Mouse (Mus musculus) hindbrain, embryonic 13.5 days (tissue): Measurements from ENCODE around the gene Calcoco1. TPM values are rescaled to one million over a fixed set of nuclear protein-coding genes. Genes with fewer than 3 reads are reported as not detected.

Source experiments
- ATAC-seq: fragments of 200-750 bp; cut with Nextera tagmentation; 2 replicates; pipeline ENCODE4 v1.8.0; 2017; ENCODE audit warnings: moderate TSS enrichment; ENCODE audit not compliant: low FRiP score
- H3K27ac ChIP-seq: fragments of 300-500 bp; sonication (generic); 2 replicates; pipeline ENCODE4 v1.5.1; 2015; ENCODE audit warnings: inconsistent platforms, mild to moderate bottlenecking, moderate library complexity
- H3K27me3 ChIP-seq: fragments of 300-500 bp; sonication (generic); 2 replicates; pipeline ENCODE4 v1.6.1; 2015; ENCODE audit warnings: mild to moderate bottlenecking, inconsistent platforms
- H3K36me3 ChIP-seq: fragments of 300-500 bp; sonication (generic); 2 replicates; pipeline ENCODE4 v1.6.1; 2015; ENCODE audit warnings: mild to moderate bottlenecking, inconsistent platforms
- H3K4me1 ChIP-seq: fragments of 300-500 bp; sonication (generic); replicated peaks from 2 replicates; pipeline ENCODE4 v1.6.1; 2015; ENCODE audit warnings: inconsistent platforms
- H3K4me2 ChIP-seq: fragments of 300-500 bp; sonication (generic); 2 replicates; pipeline ENCODE4 v1.6.1; 2015; ENCODE audit warnings: inconsistent platforms, mild to moderate bottlenecking, moderate library complexity
- H3K4me3 ChIP-seq: fragments of 300-500 bp; sonication (generic); 2 replicates; pipeline ENCODE4 v1.5.1; 2015; ENCODE audit warnings: mild to moderate bottlenecking, inconsistent platforms
- H3K9ac ChIP-seq: fragments of 300-500 bp; sonication (generic); 2 replicates; pipeline ENCODE4 v1.6.1; 2015; ENCODE audit warnings: mild to moderate bottlenecking, inconsistent platforms
- H3K9me3 ChIP-seq: fragments of 300-500 bp; sonication (generic); 2 replicates; pipeline ENCODE4 v1.6.1; 2016; ENCODE audit warnings: inconsistent platforms
- WGBS: fragments of 180-500 bp; shearing (Covaris S2); methylation state at CpG from one replicate; pipeline ENCODE4 v1.1.7; 2015; 5-methylcytosine and 5-hydroxymethylcytosine counted together
- polyA plus RNA-seq: library from polyadenylated mRNA; unstranded; fragments of >200 nt; fragmentation: Nextera tagmentation; extraction: Ambion mirVana; gene quantifications from 2 replicates; pipeline ENCODE4 v1.2.1, GENCODE M21; 2015

The Calcoco1 gene
- polyA plus RNA-seq, 1 experiment from 2014 or later: 41.8 TPM

DNA sequence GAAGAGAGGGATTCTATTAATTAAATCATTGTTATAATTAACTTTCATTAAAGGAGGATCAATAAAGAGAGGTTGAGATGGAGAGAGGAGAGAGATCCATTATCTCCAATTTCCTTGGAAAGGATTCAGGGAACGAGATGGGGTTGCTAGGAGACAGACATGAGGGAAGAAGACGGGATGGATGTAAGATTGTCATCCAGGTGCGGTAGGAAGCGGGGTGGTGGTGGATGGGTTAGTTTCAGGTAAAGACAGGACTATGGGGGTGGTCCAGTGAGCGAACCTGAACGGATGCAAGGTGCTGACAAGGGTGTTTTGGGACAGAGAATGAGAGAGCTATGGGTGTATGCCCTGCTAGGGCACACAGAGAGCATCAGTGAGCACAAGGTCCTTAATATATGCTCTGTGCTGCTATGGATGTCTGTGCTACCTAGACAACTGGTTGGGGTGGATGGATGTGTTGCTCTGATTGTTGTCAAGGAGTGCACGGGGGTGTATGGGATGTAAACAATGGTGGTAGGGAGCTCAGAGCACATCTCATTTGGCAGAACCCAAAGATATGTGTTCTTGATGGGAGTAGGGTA is 16.0 kb downstream of the Calcoco1 start:
- Histone ChIP-seq H3K4me3 (no peak overlapping the region), H3K9me3 (no peaks in the 10 kb centered on the region), H3K36me3 (peaks cover 39% of the 10 kb centered on the region), H3K27me3 (peaks cover 4% of the 10 kb centered on the region), H3K27ac (peak overlapping the region; percentile 83), H3K4me1 (peaks cover 44% of the 10 kb centered on the region), H3K4me2 (no peak overlapping the region), H3K9ac (no peak overlapping the region)
- WGBS: 53% methylated on average over 7 of the region's 7 CpGs
- peak; percentile 39 for ATAC-seq

- Histone ChIP-seq H3K27ac (peak overlapping the region; percentile 83), H3K4me3 (no peak overlapping the region), H3K9me3 (no peaks in the 10 kb centered on the region), H3K9ac (no peak overlapping the region), H3K4me1 (peaks cover 44% of the 10 kb centered on the region), H3K27me3 (peaks cover 11% of the 10 kb centered on the region), H3K36me3 (peaks cover 33% of the 10 kb centered on the region), H3K4me2 (no peak overlapping the region)
- WGBS: 41% methylated on average over 9 of the region's 9 CpGs
- ATAC-seq: peak; percentile 65; the same call in 1 of the 2 replicates
Measured at GRCm38 (mm10) chr15:102705226-102705894, 16.6 kb downstream of the Calcoco1 start.

GRCm38 (mm10) chr15:102704806-102705205 is 17.2 kb downstream of the Calcoco1 start:
- Histone ChIP-seq H3K9me3 (no peaks in the 10 kb centered on the region), H3K9ac (no peak overlapping the region), H3K27me3 (peaks cover 16% of the 10 kb centered on the region), H3K4me1 (peaks cover 44% of the 10 kb centered on the region), H3K36me3 (peaks cover 27% of the 10 kb centered on the region), H3K4me3 (no peak overlapping the region), H3K27ac (peak overlapping the region; percentile 83), H3K4me2 (no peak overlapping the region)
- 64% methylated on average over 5 of the region's 5 CpGs for WGBS
- no peak for ATAC-seq

GRCm38 (mm10) chr15:102702972-102703371 is 19.0 kb downstream of the Calcoco1 start:
- H3K4me2 ChIP-seq: no peak overlapping the region
- no peak overlapping the region for H3K9ac ChIP-seq
- H3K4me1 ChIP-seq: peaks cover 34% of the 10 kb centered on the region
- H3K4me3 ChIP-seq: no peak overlapping the region
- no peak overlapping the region for H3K27ac ChIP-seq
- H3K9me3 ChIP-seq: no peaks in the 10 kb centered on the region
- no peak for ATAC-seq
- WGBS: 92% methylated on average over 3 of the region's 3 CpGs
- H3K36me3 ChIP-seq: peaks cover 9% of the 10 kb centered on the region
- H3K27me3 ChIP-seq: peaks cover 31% of the 10 kb centered on the region

DNA sequence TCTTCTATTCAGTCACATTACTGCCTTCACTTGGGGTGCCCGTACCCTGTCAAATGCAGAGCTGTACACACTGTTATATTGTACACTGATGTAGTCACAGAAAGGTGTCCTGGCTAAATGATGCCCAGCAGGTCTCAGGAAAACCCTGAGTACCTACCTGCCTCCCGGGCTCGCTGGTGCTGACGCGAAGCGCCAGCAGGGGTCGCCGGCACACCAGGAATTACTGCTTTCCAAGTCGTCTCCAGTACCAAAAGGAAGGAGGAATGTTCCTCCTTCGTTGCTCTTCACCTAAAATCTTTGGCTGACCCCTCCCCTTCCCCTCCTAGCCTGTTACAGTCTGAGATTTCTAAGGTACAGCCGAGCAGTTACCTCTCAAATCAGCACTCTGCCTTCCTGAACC is 23.8 kb downstream of the Calcoco1 start:
- H3K4me3 ChIP-seq: no peak overlapping the region
- no peaks in the 10 kb centered on the region for H3K36me3 ChIP-seq
- no peak overlapping the region for H3K9ac ChIP-seq
- H3K27ac ChIP-seq: no peak overlapping the region
- 4% methylated on average over 11 of the region's 11 CpGs for WGBS
- no peak overlapping the region for H3K4me2 ChIP-seq
- peaks cover 17% of the 10 kb centered on the region for H3K4me1 ChIP-seq
- peaks cover 75% of the 10 kb centered on the region for H3K27me3 ChIP-seq
- ATAC-seq: 0 out of 2 replicates have a peak, but pooled peaks have one; percentile 7
- H3K9me3 ChIP-seq: no peaks in the 10 kb centered on the region

DNA sequence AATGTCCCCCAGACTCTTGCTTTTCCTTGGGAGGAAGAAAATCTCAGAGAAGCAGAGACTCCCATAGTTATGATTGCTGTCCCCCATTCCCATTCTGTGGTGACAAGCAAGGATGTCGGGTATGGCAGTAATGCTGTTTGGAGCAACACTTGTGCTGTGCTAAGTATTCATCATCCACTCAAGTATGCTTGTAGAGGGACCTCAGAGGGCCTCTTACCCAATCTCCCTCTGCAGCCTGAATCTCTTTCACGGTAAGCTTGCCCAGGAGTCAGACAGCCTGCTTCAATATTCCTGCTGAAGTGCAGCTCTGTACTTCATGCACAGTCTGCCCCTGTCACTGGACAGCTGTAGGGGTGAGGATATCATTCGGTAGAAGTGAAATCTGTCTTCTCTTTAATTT is 25.1 kb downstream of the Calcoco1 start:
- no peak for ATAC-seq
- Histone ChIP-seq H3K27ac (no peak overlapping the region), H3K9ac (no peak overlapping the region), H3K4me2 (no peak overlapping the region), H3K4me1 (peaks cover 28% of the 10 kb centered on the region), H3K9me3 (no peaks in the 10 kb centered on the region), H3K36me3 (no peaks in the 10 kb centered on the region), H3K4me3 (no peak overlapping the region), H3K27me3 (peaks cover 79% of the 10 kb centered on the region)
- WGBS: 36% methylated on average over 3 of the region's 3 CpGs

- Histone ChIP-seq H3K36me3 (no peaks in the 10 kb centered on the region), H3K4me3 (peak overlapping the region; percentile 47), H3K9me3 (no peaks in the 10 kb centered on the region), H3K27me3 (peaks cover 72% of the 10 kb centered on the region), H3K27ac (peak overlapping the region; percentile 85), H3K4me2 (peak overlapping the region; percentile 71), H3K4me1 (peaks cover 36% of the 10 kb centered on the region), H3K9ac (peak overlapping the region; percentile 73)
- peak; percentile 58 for ATAC-seq
- WGBS: under 1% methylated on average over 11 of the region's 11 CpGs
Measured at GRCm38 (mm10) chr15:102693600-102693999, 28.4 kb downstream of the Calcoco1 start.

DNA sequence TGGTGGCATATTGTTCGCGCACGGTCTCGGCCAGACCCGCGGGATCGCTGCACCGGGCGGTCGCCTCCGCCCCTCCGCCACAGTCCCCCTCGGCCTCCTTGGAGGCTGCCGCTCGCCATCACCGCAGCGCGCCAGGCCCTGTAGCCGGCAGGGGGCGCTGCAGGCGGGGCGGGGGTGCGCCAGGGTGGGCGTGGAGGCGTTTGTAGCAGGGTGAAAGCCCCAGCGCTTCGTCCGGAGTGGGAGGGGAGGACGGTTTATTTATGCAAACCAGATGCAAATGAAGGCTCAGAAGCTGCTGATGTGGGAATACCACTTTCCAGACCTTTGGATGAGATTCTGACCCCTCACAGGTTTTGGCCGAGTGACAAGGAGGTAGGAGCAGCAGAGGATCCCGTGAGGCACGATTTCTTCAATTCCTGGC is 29.0 kb downstream of the Calcoco1 start:
- Histone ChIP-seq H3K9ac (peak overlapping the region; percentile 73), H3K4me2 (peak overlapping the region; percentile 71), H3K4me1 (peaks cover 36% of the 10 kb centered on the region), H3K27me3 (peaks cover 70% of the 10 kb centered on the region), H3K4me3 (peak overlapping the region; percentile 47), H3K9me3 (no peaks in the 10 kb centered on the region), H3K27ac (peak overlapping the region; percentile 85), H3K36me3 (no peaks in the 10 kb centered on the region)
- peak; percentile 74 for ATAC-seq
- WGBS: under 1% methylated on average over 32 of the region's 32 CpGs

GRCm38 (mm10) chr15:102692321-102692804 is 29.6 kb downstream of the Calcoco1 start:
- ATAC-seq: peak; percentile 41; the same call in 1 of the 2 replicates

GRCm38 (mm10) chr15:102685791-102686190 is 36.2 kb downstream of the Calcoco1 start:
- WGBS: 6% methylated on average over 4 of the region's 4 CpGs
- Histone ChIP-seq H3K9me3 (no peaks in the 10 kb centered on the region), H3K9ac (no peak overlapping the region), H3K36me3 (no peaks in the 10 kb centered on the region), H3K4me2 (no peak overlapping the region), H3K4me1 (peaks cover 18% of the 10 kb centered on the region), H3K27ac (no peak overlapping the region), H3K4me3 (no peak overlapping the region), H3K27me3 (peaks cover 40% of the 10 kb centered on the region)
- peak; percentile 49; the same call in 1 of the 2 replicates for ATAC-seq

More at GRCm38 (mm10) chr15:102692321-102692804, 29.6 kb downstream of the Calcoco1 start:
- Histone ChIP-seq H3K4me2 (peak overlapping the region; percentile 71), H3K4me3 (peak overlapping the region; percentile 47), H3K9ac (peak overlapping the region; percentile 73), H3K27me3 (peaks cover 68% of the 10 kb centered on the region), H3K9me3 (no peaks in the 10 kb centered on the region), H3K36me3 (no peaks in the 10 kb centered on the region), H3K4me1 (peaks cover 36% of the 10 kb centered on the region), H3K27ac (peak overlapping the region; percentile 85)
- WGBS: 2% methylated on average over 26 of the region's 26 CpGs

- no peak overlapping the region for H3K9ac ChIP-seq
- no peak overlapping the region for H3K4me3 ChIP-seq
- no peak overlapping the region for H3K27ac ChIP-seq
- no peaks in the 10 kb centered on the region for H3K36me3 ChIP-seq
- peaks cover 28% of the 10 kb centered on the region for H3K27me3 ChIP-seq
- H3K4me2 ChIP-seq: no peak overlapping the region
- H3K4me1 ChIP-seq: peaks cover 18% of the 10 kb centered on the region
- no peak for ATAC-seq
- 14% methylated on average over 1 of the region's 1 CpGs for WGBS
- no peaks in the 10 kb centered on the region for H3K9me3 ChIP-seq
Measured at GRCm38 (mm10) chr15:102683670-102684069, 38.3 kb downstream of the Calcoco1 start.

GRCm38 (mm10) chr15:102676345-102676744 is 45.6 kb downstream of the Calcoco1 start:
- no peak overlapping the region for H3K27ac ChIP-seq
- no peak overlapping the region for H3K9ac ChIP-seq
- no peak overlapping the region for H3K4me2 ChIP-seq
- no peaks in the 10 kb centered on the region for H3K36me3 ChIP-seq
- H3K4me3 ChIP-seq: no peak overlapping the region
- WGBS: 94% methylated on average over 2 of the region's 2 CpGs
- ATAC-seq: no peak
- no peaks in the 10 kb centered on the region for H3K27me3 ChIP-seq
- no peaks in the 10 kb centered on the region for H3K9me3 ChIP-seq
- H3K4me1 ChIP-seq: peaks cover 21% of the 10 kb centered on the region
